Mouse (Mus musculus) midbrain, embryonic 15.5 days (tissue): ENCODE data around the gene Prr15l. TPM values are rescaled to one million over a fixed set of nuclear protein-coding genes. Genes with fewer than 3 reads are reported as not detected.
A peak's percentile ranks its signal among the peaks of the same experiment; 100 is the strongest.

ENCODE experiments used
- ATAC-seq: fragments of 200-750 bp; cut with Nextera tagmentation; replicated peaks from 2 replicates; pipeline ENCODE4 v1.8.0; 2017; ENCODE audit warnings: moderate TSS enrichment
- H3K27ac ChIP-seq: fragments of 300-500 bp; sonication (generic); 2 replicates; pipeline ENCODE4 v1.5.1; 2015; ENCODE audit warnings: mild to moderate bottlenecking, inconsistent platforms
- H3K27me3 ChIP-seq: fragments of 300-500 bp; sonication (generic); replicated peaks from 2 replicates; pipeline ENCODE4 v1.6.1; 2015; ENCODE audit warnings: inconsistent platforms
- H3K36me3 ChIP-seq: fragments of 300-500 bp; sonication (generic); replicated peaks from 2 replicates; pipeline ENCODE4 v1.6.1; 2015; ENCODE audit warnings: inconsistent platforms
- H3K4me1 ChIP-seq: fragments of 300-500 bp; sonication (generic); 2 replicates; pipeline ENCODE4 v1.6.1; 2015; ENCODE audit warnings: inconsistent platforms
- H3K4me2 ChIP-seq: fragments of 300-500 bp; sonication (generic); 2 replicates; pipeline ENCODE4 v1.6.1; 2015; ENCODE audit warnings: inconsistent platforms, mild to moderate bottlenecking, moderate library complexity
- H3K4me3 ChIP-seq: fragments of 300-500 bp; sonication (generic); 2 replicates; pipeline ENCODE4 v1.5.1; 2015; ENCODE audit warnings: mild to moderate bottlenecking, inconsistent platforms
- H3K9ac ChIP-seq: fragments of 300-500 bp; sonication (generic); 2 replicates; pipeline ENCODE4 v1.6.1; 2015; ENCODE audit warnings: mild to moderate bottlenecking, inconsistent platforms
- H3K9me3 ChIP-seq: fragments of 300-500 bp; sonication (generic); 2 replicates; pipeline ENCODE4 v1.6.1; 2016; ENCODE audit warnings: inconsistent platforms
- WGBS: fragments of 180-500 bp; shearing (Covaris S2); methylation state at CpG from one replicate; pipeline ENCODE4 v1.1.7; 2015; ENCODE audit warnings: mixed read lengths; 5-methylcytosine and 5-hydroxymethylcytosine counted together
- polyA plus RNA-seq: library from polyadenylated mRNA; unstranded; fragments of >200 nt; fragmentation: Nextera tagmentation; extraction: Ambion mirVana; gene quantifications from 2 replicates; pipeline ENCODE4 v1.2.1, GENCODE M21; 2015

Prr15l gene
- polyA plus RNA-seq, 1 experiment from 2014 or later = 0.30 TPM

DNA sequence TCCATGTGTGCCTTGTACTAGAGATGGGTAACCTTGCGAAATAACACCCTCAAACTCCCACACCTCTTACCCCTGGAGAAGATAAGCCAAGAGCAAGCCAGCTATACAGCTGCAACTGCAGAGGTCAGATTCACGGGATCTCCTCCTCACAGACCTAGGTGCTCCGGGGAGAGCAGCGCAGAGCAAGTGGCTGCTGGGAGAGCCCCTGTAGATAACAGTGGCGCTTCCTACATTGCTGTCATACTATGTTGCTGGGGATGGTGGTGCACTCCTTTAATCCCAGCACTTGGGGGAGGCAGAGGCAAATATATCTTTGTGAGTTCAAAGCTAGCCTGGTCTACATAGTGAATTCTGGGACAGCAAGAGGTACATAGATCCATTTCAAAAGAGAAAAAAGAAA lies 1.3 kb upstream of the Prr15l start:
- Histone ChIP-seq H3K4me2 (no peak overlapping the region), H3K4me3 (no peak overlapping the region), H3K27me3 (peaks cover 18% of the 10 kb centered on the region; the same call in 1 of the 2 replicates), H3K27ac (no peak overlapping the region), H3K4me1 (no peaks in the 10 kb centered on the region), H3K9ac (no peak overlapping the region), H3K9me3 (no peaks in the 10 kb centered on the region), H3K36me3 (no peaks in the 10 kb centered on the region)
- ATAC-seq = no peak
- WGBS = 82% methylated on average over 5 of the region's 5 CpGs

- Histone ChIP-seq H3K4me1 (no peaks in the 10 kb centered on the region), H3K4me3 (no peak overlapping the region), H3K9ac (no peak overlapping the region), H3K27me3 (peaks cover 18% of the 10 kb centered on the region; the same call in 1 of the 2 replicates), H3K27ac (no peak overlapping the region), H3K9me3 (no peaks in the 10 kb centered on the region), H3K36me3 (no peaks in the 10 kb centered on the region), H3K4me2 (no peak overlapping the region)
- no peak for ATAC-seq
- 6% methylated on average over 5 of the region's 5 CpGs for WGBS
Observed at GRCm38 (mm10) chr11:96928691-96929090, 787 bp downstream of the Prr15l start.

DNA sequence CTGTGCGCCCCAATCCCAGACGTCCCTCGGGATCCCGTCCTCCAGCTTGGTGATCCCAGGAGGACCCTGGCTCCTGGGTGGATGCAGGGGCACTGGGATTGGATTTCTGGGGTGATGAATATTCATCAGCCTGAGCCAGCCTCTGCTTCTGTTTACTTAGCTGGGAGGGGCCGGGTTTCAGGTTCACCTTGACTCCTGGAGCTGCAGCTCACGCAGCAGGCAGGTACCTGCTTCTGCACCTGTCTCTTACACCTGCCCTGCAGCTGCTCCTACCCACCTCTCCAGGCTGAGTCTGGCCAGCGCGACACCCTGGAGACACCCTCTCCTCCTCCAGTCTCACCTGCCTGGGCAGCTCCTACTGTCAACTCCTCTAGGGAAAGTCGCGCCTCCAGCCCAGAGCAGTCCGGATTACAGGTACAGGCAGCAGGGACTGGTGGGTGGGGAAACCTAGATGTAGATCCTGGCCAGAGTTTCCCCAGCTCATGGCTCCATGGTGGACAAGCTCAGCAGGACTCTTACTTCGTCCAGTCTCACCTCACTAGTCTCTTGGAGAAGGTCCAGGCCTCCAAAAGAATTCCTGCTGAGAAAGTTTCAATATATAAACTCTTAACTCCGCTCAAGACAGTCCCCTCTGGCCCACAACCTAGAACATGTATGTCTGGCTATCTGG lies 1.3 kb downstream of the Prr15l start:
- no peak overlapping the region for H3K9ac ChIP-seq
- no peak overlapping the region for H3K4me2 ChIP-seq
- H3K4me3 ChIP-seq = no peak overlapping the region
- 13% methylated on average over 13 of the region's 13 CpGs for WGBS
- no peaks in the 10 kb centered on the region for H3K36me3 ChIP-seq
- no peak overlapping the region for H3K27ac ChIP-seq
- ATAC-seq = no peak
- H3K4me1 ChIP-seq = no peaks in the 10 kb centered on the region
- H3K9me3 ChIP-seq = no peaks in the 10 kb centered on the region
- H3K27me3 ChIP-seq = peaks cover 18% of the 10 kb centered on the region; the same call in 1 of the 2 replicates

DNA sequence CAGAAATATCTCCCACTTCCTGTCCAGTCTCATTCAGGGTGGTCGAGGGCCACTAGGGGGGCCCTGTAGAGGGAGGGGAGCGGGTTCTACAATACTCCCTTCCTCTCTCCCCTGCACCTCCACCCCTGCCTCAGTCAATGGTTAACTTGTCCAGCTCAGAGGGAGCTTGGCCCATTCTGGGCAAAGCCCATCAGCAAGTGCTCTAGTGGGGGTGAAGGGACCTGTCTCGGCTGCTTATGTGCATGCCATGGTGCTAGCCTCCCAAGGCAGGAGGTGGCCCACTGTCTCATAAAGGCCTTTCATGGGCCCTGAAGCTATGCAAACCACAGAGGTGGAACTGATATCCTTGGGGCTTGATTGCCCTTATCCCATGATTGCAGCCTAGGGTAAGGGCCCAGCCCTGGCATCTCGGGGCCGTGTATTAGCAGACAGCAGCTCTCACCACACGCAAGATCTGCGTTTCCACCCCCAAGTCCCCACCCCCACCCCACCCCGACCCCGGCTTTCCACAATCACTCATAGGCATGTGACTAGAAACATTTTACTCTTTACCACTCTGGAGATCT lies 1.9 kb downstream of the Prr15l start:
- Histone ChIP-seq H3K27ac (no peak overlapping the region), H3K4me3 (no peak overlapping the region), H3K27me3 (peaks cover 18% of the 10 kb centered on the region; the same call in 1 of the 2 replicates), H3K9ac (no peak overlapping the region), H3K9me3 (no peaks in the 10 kb centered on the region), H3K36me3 (no peaks in the 10 kb centered on the region), H3K4me1 (no peaks in the 10 kb centered on the region), H3K4me2 (no peak overlapping the region)
- no peak for ATAC-seq
- 73% methylated on average over 9 of the region's 9 CpGs for WGBS

GRCm38 (mm10) chr11:96931327-96932062 lies 3.6 kb downstream of the Prr15l start:
- Histone ChIP-seq H3K27ac (no peak overlapping the region), H3K4me2 (no peak overlapping the region), H3K9me3 (no peaks in the 10 kb centered on the region), H3K9ac (no peak overlapping the region), H3K27me3 (peaks cover 18% of the 10 kb centered on the region; the same call in 1 of the 2 replicates), H3K4me1 (no peaks in the 10 kb centered on the region), H3K36me3 (no peaks in the 10 kb centered on the region), H3K4me3 (no peak overlapping the region)
- 65% methylated on average over 8 of the region's 8 CpGs for WGBS
- ATAC-seq = no peak

GRCm38 (mm10) chr11:96933562-96934276 lies 5.8 kb downstream of the Prr15l start:
- no peak overlapping the region for H3K9ac ChIP-seq
- H3K27me3 ChIP-seq = peaks cover 12% of the 10 kb centered on the region; the same call in 1 of the 2 replicates
- H3K27ac ChIP-seq = no peak overlapping the region
- WGBS = 93% methylated on average over 13 of the region's 13 CpGs
- H3K4me3 ChIP-seq = no peak overlapping the region
- ATAC-seq = no peak
- no peaks in the 10 kb centered on the region for H3K9me3 ChIP-seq
- H3K36me3 ChIP-seq = no peaks in the 10 kb centered on the region
- H3K4me2 ChIP-seq = no peak overlapping the region
- no peaks in the 10 kb centered on the region for H3K4me1 ChIP-seq

GRCm38 (mm10) chr11:96934921-96935356 lies 7.0 kb downstream of the Prr15l start:
- Histone ChIP-seq H3K4me3 (0 out of 2 replicates have a peak overlapping the region, but pooled peaks have one; percentile 6), H3K36me3 (no peaks in the 10 kb centered on the region), H3K9me3 (no peaks in the 10 kb centered on the region), H3K27ac (no peak overlapping the region), H3K27me3 (0 out of 2 replicates have a peak, but pooled peaks cover under 1% of the 10 kb centered on the region), H3K4me1 (no peaks in the 10 kb centered on the region), H3K9ac (no peak overlapping the region), H3K4me2 (peak overlapping the region; percentile 34)
- ATAC-seq = peak; percentile 73; the same call in 1 of the 2 replicates
- 24% methylated on average over 12 of the region's 12 CpGs for WGBS

GRCm38 (mm10) chr11:96935872-96936650 lies 8.2 kb downstream of the Prr15l start:
- no peak overlapping the region for H3K4me2 ChIP-seq
- H3K9me3 ChIP-seq = no peaks in the 10 kb centered on the region
- no peak overlapping the region for H3K4me3 ChIP-seq
- no peak for ATAC-seq
- H3K27ac ChIP-seq = no peak overlapping the region
- H3K36me3 ChIP-seq = no peaks in the 10 kb centered on the region
- no peaks in the 10 kb centered on the region for H3K4me1 ChIP-seq
- no peak overlapping the region for H3K9ac ChIP-seq
- 89% methylated on average over 9 of the region's 9 CpGs for WGBS
- no peaks in the 10 kb centered on the region for H3K27me3 ChIP-seq

DNA sequence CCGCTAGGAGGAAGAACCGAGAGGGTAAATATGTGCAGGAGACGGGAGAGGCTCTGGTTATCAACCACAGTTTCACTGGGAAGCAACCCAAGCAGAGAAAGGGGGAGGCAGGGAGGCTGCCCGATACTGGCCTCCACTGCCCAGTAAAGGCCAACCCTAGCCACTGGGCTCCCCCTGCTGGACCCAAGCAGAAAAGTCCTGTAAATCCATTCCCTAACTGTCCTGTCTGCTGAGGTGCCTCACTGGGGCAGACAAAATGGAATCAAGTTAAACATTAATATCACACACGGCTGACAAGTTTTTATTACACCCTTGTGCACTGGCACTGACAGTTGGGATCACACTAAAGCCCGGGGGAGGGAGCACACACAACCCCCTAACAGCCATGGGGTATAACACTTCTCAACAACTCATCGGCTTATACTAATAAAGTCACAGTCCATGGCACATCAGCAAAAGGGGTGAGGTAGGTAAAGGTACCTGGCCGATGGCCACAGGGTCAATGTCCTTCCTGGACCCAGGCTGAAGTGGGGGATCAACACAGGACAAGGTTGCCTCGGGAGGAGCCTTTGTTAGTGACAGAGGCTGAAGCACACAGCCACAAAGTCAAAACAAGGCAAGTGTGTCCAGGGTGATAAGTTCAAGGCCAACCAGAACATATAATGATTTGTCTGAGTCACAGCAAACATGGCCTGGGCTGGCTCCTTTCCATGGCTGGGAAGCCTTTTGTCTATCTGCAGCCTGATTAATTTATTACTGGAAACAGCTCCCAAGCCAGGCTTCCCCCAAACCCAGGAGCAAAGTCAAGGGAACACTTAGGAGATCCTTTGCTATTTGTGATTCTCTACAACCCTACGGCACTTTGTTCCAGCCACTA lies 9.9 kb downstream of the Prr15l start:
- no peak overlapping the region for H3K9ac ChIP-seq
- H3K27ac ChIP-seq = no peak overlapping the region
- no peak for ATAC-seq
- no peaks in the 10 kb centered on the region for H3K36me3 ChIP-seq
- H3K4me1 ChIP-seq = no peaks in the 10 kb centered on the region
- WGBS = 57% methylated on average over 10 of the region's 10 CpGs
- no peaks in the 10 kb centered on the region; the same call in 1 of the 2 replicates for H3K27me3 ChIP-seq
- no peak overlapping the region for H3K4me3 ChIP-seq
- H3K9me3 ChIP-seq = no peaks in the 10 kb centered on the region
- no peak overlapping the region for H3K4me2 ChIP-seq

DNA sequence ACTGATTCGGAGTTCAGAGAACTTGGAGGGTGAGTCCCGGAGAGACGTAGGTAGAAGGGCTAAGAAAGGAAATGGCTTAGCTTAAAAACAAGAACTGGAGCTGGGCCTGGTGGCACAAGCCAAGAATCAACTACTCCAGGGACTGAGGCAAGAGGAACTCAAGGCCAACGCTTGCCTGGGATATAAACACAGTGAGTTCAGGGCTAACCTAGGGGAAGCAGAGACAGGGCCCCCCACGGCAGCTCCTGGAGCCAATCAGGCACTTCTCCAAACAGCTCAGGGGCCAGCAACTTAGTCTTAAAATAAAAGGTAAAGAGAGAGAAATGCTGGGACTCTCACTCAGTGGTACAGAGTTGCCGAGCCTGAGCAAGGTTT lies 10.5 kb downstream of the Prr15l start:
- no peak overlapping the region for H3K27ac ChIP-seq
- WGBS = 91% methylated on average over 6 of the region's 6 CpGs
- H3K9ac ChIP-seq = no peak overlapping the region
- no peaks in the 10 kb centered on the region; the same call in 1 of the 2 replicates for H3K27me3 ChIP-seq
- ATAC-seq = no peak
- no peak overlapping the region for H3K4me3 ChIP-seq
- no peaks in the 10 kb centered on the region for H3K9me3 ChIP-seq
- no peak overlapping the region for H3K4me2 ChIP-seq
- peaks cover 3% of the 10 kb centered on the region; the same call in 1 of the 2 replicates for H3K4me1 ChIP-seq
- H3K36me3 ChIP-seq = no peaks in the 10 kb centered on the region
